Mouse (Mus musculus): Measurements from ENCODE around the gene Dgki. TPM values are rescaled to one million over a fixed set of nuclear protein-coding genes. Genes with fewer than 3 reads are reported as not detected.

Dgki gene
- polyA plus RNA-seq, 1 experiment from 2014 or later, result 7.6 TPM

DNA sequence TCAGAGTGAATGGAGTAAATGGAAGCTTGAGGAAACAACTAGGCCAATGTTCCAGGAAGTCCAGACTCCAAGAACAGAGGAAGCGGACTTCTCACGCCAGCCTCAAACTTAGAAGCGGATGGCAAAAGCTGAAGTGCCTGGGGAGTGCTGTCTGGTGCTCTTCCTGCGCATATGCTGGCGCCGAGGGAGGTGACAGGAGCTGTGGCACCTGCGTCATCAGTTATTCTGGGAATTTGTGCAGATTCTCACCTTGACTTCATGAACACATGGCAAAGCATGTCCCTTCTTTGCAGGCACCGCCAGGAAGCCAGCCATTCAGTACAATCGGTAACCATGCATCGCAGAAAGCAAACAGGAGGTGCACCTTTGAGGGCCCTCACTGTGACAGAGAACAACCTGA is 301.0 kb downstream of the Dgki start:
- ATAC-seq, result no peak
- Histone ChIP-seq H3K27ac (ENCODE audit: low read length) (no peak overlapping the region), H3K9ac (ENCODE audit: low read depth, low read length) (no peak overlapping the region), H3K36me3 (ENCODE audit: control insufficient read depth, insufficient read depth, low read length) (no peaks in the 10 kb centered on the region), H3K4me1 (ENCODE audit: control insufficient read depth, insufficient read depth, low read length) (no peaks in the 10 kb centered on the region), H3K4me2 (ENCODE audit: low read length) (no peak overlapping the region), H3K27me3 (ENCODE audit: control insufficient read depth, insufficient read depth, low read depth, low read length) (no peaks in the 10 kb centered on the region), H3K4me3 (ENCODE audit: low read depth, low read length) (no peak overlapping the region), H3K9me3 (replicated peaks; ENCODE audit: control insufficient read depth, low read length, poor library complexity, severe bottlenecking) (no peaks in the 10 kb centered on the region)
- WGBS, result 96% methylated on average over 10 of the region's 10 CpGs

DNA sequence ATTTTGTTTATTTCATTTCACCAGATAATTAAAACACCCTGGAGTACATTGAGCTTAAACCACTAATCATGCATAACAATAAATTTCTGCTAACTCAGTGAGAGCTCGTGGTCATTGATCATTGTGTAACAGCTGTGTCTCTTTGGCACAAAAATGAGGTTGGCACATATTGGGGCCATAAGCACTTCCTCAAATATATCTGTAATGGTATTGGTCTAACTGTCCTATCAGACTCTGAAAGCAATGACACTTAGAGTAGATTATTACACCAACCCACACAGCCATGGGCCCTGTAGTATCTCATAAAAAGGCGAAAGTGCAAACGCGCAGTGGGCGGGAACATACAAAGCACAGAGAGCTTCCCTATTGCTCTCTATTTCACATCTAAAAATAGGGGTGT is 305.7 kb downstream of the Dgki start:
- Histone ChIP-seq H3K4me3 (ENCODE audit: low read depth, low read length) (no peak overlapping the region), H3K27ac (ENCODE audit: low read length) (no peak overlapping the region), H3K4me1 (ENCODE audit: control insufficient read depth, insufficient read depth, low read length) (no peaks in the 10 kb centered on the region), H3K9me3 (replicated peaks; ENCODE audit: control insufficient read depth, low read length, poor library complexity, severe bottlenecking) (no peaks in the 10 kb centered on the region), H3K27me3 (ENCODE audit: control insufficient read depth, insufficient read depth, low read depth, low read length) (no peaks in the 10 kb centered on the region), H3K36me3 (ENCODE audit: control insufficient read depth, insufficient read depth, low read length) (no peaks in the 10 kb centered on the region), H3K4me2 (ENCODE audit: low read length) (no peak overlapping the region), H3K9ac (ENCODE audit: low read depth, low read length) (no peak overlapping the region)
- 92% methylated on average over 5 of the region's 5 CpGs for WGBS
- no peak for ATAC-seq

DNA sequence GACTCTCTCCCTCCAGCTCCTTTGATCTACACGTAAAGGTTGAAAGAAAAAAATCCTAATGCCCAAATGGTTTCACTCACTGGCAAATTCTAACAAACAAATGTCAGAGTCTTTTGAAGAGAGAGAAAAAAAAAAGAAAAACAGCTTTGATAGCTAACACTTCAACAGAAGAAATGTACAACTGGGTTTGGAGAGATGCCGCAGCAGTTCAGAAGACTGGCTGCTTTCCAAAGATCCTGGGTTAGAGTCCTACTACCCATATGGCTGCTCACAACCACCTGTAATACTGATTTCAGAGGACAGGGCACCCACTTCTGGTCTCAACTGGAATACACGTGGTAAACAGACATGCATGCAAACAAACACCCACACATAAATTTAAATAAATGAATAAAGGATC is 309.8 kb downstream of the Dgki start:
- 74% methylated on average over 3 of the region's 3 CpGs for WGBS
- Histone ChIP-seq H3K4me3 (ENCODE audit: low read depth, low read length) (no peak overlapping the region), H3K27me3 (ENCODE audit: control insufficient read depth, insufficient read depth, low read depth, low read length) (no peaks in the 10 kb centered on the region), H3K9ac (ENCODE audit: low read depth, low read length) (no peak overlapping the region), H3K36me3 (ENCODE audit: control insufficient read depth, insufficient read depth, low read length) (no peaks in the 10 kb centered on the region), H3K9me3 (replicated peaks; ENCODE audit: control insufficient read depth, low read length, poor library complexity, severe bottlenecking) (no peaks in the 10 kb centered on the region), H3K27ac (ENCODE audit: low read length) (no peak overlapping the region), H3K4me1 (ENCODE audit: control insufficient read depth, insufficient read depth, low read length) (no peaks in the 10 kb centered on the region), H3K4me2 (ENCODE audit: low read length) (no peak overlapping the region)
- ATAC-seq, result no peak

DNA sequence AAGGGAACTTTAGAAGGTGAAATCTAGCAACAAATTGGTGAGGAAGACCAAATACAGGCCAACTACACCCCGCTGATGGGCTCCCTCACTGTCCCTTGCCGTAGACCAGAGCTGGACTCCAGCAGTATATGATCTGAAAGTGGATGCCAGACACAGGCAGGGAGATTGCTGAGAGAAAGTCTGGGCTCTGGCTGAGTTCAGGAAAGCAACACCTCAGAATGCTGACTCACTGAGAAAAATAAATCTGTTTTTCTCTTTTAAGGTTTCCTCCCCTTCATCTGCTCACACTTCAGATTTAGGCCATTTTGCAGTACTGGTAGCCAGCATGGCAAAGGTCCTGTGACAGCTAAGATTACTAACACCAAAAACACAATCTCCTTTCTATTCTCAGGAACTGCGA is 311.2 kb downstream of the Dgki start:
- Histone ChIP-seq H3K9ac (ENCODE audit: low read depth, low read length) (no peak overlapping the region), H3K27me3 (ENCODE audit: control insufficient read depth, insufficient read depth, low read depth, low read length) (no peaks in the 10 kb centered on the region), H3K36me3 (ENCODE audit: control insufficient read depth, insufficient read depth, low read length) (no peaks in the 10 kb centered on the region), H3K4me2 (ENCODE audit: low read length) (no peak overlapping the region), H3K4me3 (ENCODE audit: low read depth, low read length) (no peak overlapping the region), H3K4me1 (ENCODE audit: control insufficient read depth, insufficient read depth, low read length) (no peaks in the 10 kb centered on the region), H3K9me3 (replicated peaks; ENCODE audit: control insufficient read depth, low read length, poor library complexity, severe bottlenecking) (no peaks in the 10 kb centered on the region), H3K27ac (ENCODE audit: low read length) (no peak overlapping the region)
- ATAC-seq, result no peak
- WGBS, result 96% methylated on average over 3 of the region's 3 CpGs

DNA sequence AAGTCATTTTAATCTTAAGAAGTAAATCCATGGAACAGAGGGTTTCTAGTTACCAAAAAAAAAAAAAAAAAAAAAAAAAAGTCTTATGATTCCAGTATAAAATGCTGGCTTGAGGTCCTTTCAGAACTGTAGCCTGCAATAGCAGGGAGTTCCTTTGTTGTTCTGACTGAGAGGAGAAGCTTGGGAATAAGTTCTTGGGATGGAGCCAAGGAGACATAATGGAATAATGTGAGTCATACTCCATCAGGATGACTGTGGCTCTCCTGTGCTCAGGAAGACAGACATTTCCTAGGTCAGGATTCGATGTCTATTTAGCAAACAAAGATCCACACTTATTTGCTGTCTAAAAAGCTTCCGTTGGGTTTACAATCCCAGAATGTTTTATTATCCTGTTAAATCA is 318.3 kb downstream of the Dgki start:
- H3K27ac ChIP-seq (ENCODE audit: low read length), result no peak overlapping the region
- 64% methylated on average over 2 of the region's 2 CpGs for WGBS
- no peaks in the 10 kb centered on the region for H3K36me3 ChIP-seq (ENCODE audit: control insufficient read depth, insufficient read depth, low read length)
- H3K27me3 ChIP-seq (ENCODE audit: control insufficient read depth, insufficient read depth, low read depth, low read length), result no peaks in the 10 kb centered on the region
- H3K4me2 ChIP-seq (ENCODE audit: low read length), result no peak overlapping the region
- H3K4me3 ChIP-seq (ENCODE audit: low read depth, low read length), result no peak overlapping the region
- H3K9me3 ChIP-seq (replicated peaks; ENCODE audit: control insufficient read depth, low read length, poor library complexity, severe bottlenecking), result no peaks in the 10 kb centered on the region
- no peak for ATAC-seq
- H3K9ac ChIP-seq (ENCODE audit: low read depth, low read length), result no peak overlapping the region
- H3K4me1 ChIP-seq (ENCODE audit: control insufficient read depth, insufficient read depth, low read length), result no peaks in the 10 kb centered on the region

DNA sequence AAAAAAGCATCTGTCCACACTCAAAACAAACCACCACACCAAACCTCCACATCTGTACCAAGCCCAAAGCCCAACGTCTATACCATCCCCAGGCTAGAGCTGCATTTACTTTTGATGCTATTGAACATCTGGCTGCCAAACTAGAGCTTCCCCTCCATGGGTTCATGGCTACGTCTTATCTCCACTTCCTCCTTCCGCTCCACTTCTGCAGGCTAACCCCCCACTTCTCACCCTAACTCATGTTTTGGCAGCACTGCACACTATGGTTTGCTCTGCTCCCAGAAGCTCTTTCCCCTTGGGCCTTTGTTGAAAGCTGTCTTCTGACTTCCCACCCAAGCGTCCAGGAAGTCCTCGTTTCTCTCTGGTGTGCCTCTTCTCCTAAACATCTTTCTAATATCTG is 319.5 kb downstream of the Dgki start:
- no peaks in the 10 kb centered on the region for H3K9me3 ChIP-seq (replicated peaks; ENCODE audit: control insufficient read depth, low read length, poor library complexity, severe bottlenecking)
- H3K27ac ChIP-seq (ENCODE audit: low read length), result no peak overlapping the region
- no peak overlapping the region for H3K9ac ChIP-seq (ENCODE audit: low read depth, low read length)
- no peak for ATAC-seq
- WGBS, result 89% methylated on average over 5 of the region's 5 CpGs
- no peaks in the 10 kb centered on the region for H3K36me3 ChIP-seq (ENCODE audit: control insufficient read depth, insufficient read depth, low read length)
- no peaks in the 10 kb centered on the region for H3K4me1 ChIP-seq (ENCODE audit: control insufficient read depth, insufficient read depth, low read length)
- H3K27me3 ChIP-seq (ENCODE audit: control insufficient read depth, insufficient read depth, low read depth, low read length), result no peaks in the 10 kb centered on the region
- no peak overlapping the region for H3K4me2 ChIP-seq (ENCODE audit: low read length)
- no peak overlapping the region for H3K4me3 ChIP-seq (ENCODE audit: low read depth, low read length)

DNA sequence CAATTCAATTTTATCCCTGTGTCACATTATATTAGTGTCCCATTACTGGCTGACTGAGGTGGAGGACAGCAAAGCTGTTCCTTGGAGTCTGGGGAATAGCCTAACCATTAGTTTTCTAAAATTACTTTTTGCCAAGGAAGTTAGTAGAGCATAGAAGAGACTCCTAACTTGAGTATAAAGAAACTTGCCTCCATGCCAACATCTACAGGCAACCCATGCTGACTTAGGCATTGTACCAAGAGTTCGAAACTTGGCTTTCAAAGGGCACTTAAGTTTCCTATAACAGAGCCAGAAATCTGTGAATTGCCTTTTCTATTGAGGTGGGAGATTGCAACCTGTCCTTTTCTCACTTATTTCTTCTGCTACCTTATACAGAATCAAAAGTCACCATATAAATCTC is 321.8 kb downstream of the Dgki start:
- no peak for ATAC-seq
- no peak overlapping the region for H3K9ac ChIP-seq (ENCODE audit: low read depth, low read length)
- H3K4me1 ChIP-seq (ENCODE audit: control insufficient read depth, insufficient read depth, low read length), result no peaks in the 10 kb centered on the region
- WGBS, result 100% methylated on average over 1 of the region's 1 CpGs
- H3K4me2 ChIP-seq (ENCODE audit: low read length), result no peak overlapping the region
- no peaks in the 10 kb centered on the region for H3K9me3 ChIP-seq (replicated peaks; ENCODE audit: control insufficient read depth, low read length, poor library complexity, severe bottlenecking)
- H3K36me3 ChIP-seq (ENCODE audit: control insufficient read depth, insufficient read depth, low read length), result peaks cover 3% of the 10 kb centered on the region; the same call in 1 of the 2 replicates
- H3K27ac ChIP-seq (ENCODE audit: low read length), result no peak overlapping the region
- no peaks in the 10 kb centered on the region for H3K27me3 ChIP-seq (ENCODE audit: control insufficient read depth, insufficient read depth, low read depth, low read length)
- no peak overlapping the region for H3K4me3 ChIP-seq (ENCODE audit: low read depth, low read length)

DNA sequence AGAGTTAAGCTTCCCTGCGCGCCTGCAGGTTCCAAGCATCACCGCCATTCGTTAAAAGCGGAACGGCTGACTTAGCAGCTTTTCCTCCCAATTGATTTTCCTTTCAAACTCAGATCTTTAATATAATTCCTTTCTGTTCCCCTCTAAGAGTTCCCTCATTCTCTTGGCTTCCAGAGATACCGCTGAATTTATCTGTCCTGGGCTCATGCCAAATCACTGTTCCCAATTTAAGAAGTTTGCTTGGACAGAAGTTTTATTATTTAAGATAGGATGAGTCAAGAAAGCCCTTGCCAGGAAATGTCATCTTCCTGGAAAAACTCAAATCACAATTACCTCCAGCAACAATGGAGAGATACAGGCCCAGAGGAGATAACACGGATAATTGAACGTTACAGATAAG is 326.9 kb downstream of the Dgki start:
- no peak overlapping the region for H3K9ac ChIP-seq (ENCODE audit: low read depth, low read length)
- H3K36me3 ChIP-seq (ENCODE audit: control insufficient read depth, insufficient read depth, low read length), result peaks cover 3% of the 10 kb centered on the region; the same call in 1 of the 2 replicates
- no peaks in the 10 kb centered on the region for H3K27me3 ChIP-seq (ENCODE audit: control insufficient read depth, insufficient read depth, low read depth, low read length)
- no peak overlapping the region for H3K4me2 ChIP-seq (ENCODE audit: low read length)
- H3K27ac ChIP-seq (ENCODE audit: low read length), result no peak overlapping the region
- no peaks in the 10 kb centered on the region for H3K9me3 ChIP-seq (replicated peaks; ENCODE audit: control insufficient read depth, low read length, poor library complexity, severe bottlenecking)
- no peak for ATAC-seq
- H3K4me3 ChIP-seq (ENCODE audit: low read depth, low read length), result no peak overlapping the region
- no peaks in the 10 kb centered on the region for H3K4me1 ChIP-seq (ENCODE audit: control insufficient read depth, insufficient read depth, low read length)
- 39% methylated on average over 9 of the region's 9 CpGs for WGBS

DNA sequence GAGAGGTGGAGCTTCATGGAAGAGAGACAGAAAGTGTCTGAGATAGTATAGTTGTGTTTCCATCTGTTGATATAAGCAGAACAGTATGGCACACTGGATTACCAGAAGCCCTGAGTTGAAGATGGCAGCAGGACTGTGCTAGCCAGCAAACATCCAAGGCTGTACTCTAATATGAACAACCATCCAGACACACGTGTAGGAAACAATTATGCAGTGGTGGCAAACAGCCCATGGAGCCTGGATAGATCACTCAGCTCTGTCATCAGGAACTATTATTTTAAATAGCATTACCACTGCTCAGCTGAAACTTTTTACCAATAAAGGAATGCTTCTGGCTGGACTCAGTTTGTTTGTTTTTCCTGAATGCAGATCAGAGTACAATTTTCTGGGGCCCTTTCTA is 327.5 kb downstream of the Dgki start:
- no peak for ATAC-seq
- 55% methylated on average over 1 of the region's 1 CpGs for WGBS
- no peaks in the 10 kb centered on the region for H3K27me3 ChIP-seq (ENCODE audit: control insufficient read depth, insufficient read depth, low read depth, low read length)

More for the DNA sequence above, 327.5 kb downstream of the Dgki start:
- no peak overlapping the region for H3K27ac ChIP-seq (ENCODE audit: low read length)
- H3K9ac ChIP-seq (ENCODE audit: low read depth, low read length), result no peak overlapping the region
- no peak overlapping the region for H3K4me2 ChIP-seq (ENCODE audit: low read length)
- no peaks in the 10 kb centered on the region for H3K4me1 ChIP-seq (ENCODE audit: control insufficient read depth, insufficient read depth, low read length)
- peaks cover 3% of the 10 kb centered on the region; the same call in 1 of the 2 replicates for H3K36me3 ChIP-seq (ENCODE audit: control insufficient read depth, insufficient read depth, low read length)
- no peaks in the 10 kb centered on the region for H3K9me3 ChIP-seq (replicated peaks; ENCODE audit: control insufficient read depth, low read length, poor library complexity, severe bottlenecking)
- no peak overlapping the region for H3K4me3 ChIP-seq (ENCODE audit: low read depth, low read length)
